Mouse (Mus musculus) heart, embryonic 10.5 days (tissue): Measurements from ENCODE around the gene Hsf5. TPM values are rescaled to one million over a fixed set of nuclear protein-coding genes. Genes with fewer than 3 reads are reported as not detected.

Experiments used
- polyA plus RNA-seq: library from polyadenylated mRNA; unstranded; fragments of >200 nt; fragmentation: Nextera tagmentation; extraction: Ambion mirVana; gene quantifications from 2 replicates; pipeline ENCODE4 v1.2.1, GENCODE M21; 2016

Hsf5 gene
- polyA plus RNA-seq, 1 experiment from 2014 or later = 0.21 TPM

Other genes starting within 250 kb of the Hsf5 start
- gene Rad51c, start 212.2 kb upstream of the Hsf5 start, polyA plus RNA-seq = 11.2 and 12.1 TPM in 2 replicates
- 0.22 and 0.31 TPM in 2 replicates for gene Tex14, start 212.1 kb upstream of the Hsf5 start, polyA plus RNA-seq
- not detected in 2 replicates for gene Gm11492, start 50.5 kb upstream of the Hsf5 start, polyA plus RNA-seq
- 11.2 and 14.3 TPM in 2 replicates for gene Sept4, start 48.3 kb upstream of the Hsf5 start, polyA plus RNA-seq
- 29.7 and 38.1 TPM in 2 replicates for gene Mtmr4, start 25.0 kb upstream of the Hsf5 start, polyA plus RNA-seq
- 0.94 and 2.3 TPM in 2 replicates for gene Rnf43, start 45.6 kb downstream of the Hsf5 start, polyA plus RNA-seq
- 122 and 151 TPM in 2 replicates for gene Supt4a, start 120.4 kb downstream of the Hsf5 start, polyA plus RNA-seq
- gene Tspoap1, start 143.4 kb downstream of the Hsf5 start, polyA plus RNA-seq = 0.95 and 1.5 TPM in 2 replicates
- gene Mpo, start 176.4 kb downstream of the Hsf5 start, polyA plus RNA-seq = 5.8 and 11.8 TPM in 2 replicates
- gene Lpo, start 211.1 kb downstream of the Hsf5 start, polyA plus RNA-seq = 0.04 TPM in 1 of 2 replicates, not detected in the other
- gene Mks1, start 236.1 kb downstream of the Hsf5 start, polyA plus RNA-seq = 10.9 and 14.7 TPM in 2 replicates